Mouse (Mus musculus) C2C12 (cell line): ENCODE results near the gene Tollip.

Source experiments
- CEBPB ChIP-seq: IDR thresholded peaks from one replicate; pipeline ENCODE4 v1.6.1; 2011; ENCODE audit warnings: low read depth, mild to moderate bottlenecking, control low read depth, moderate library complexity
- CTCF ChIP-seq: IDR thresholded peaks from one replicate; pipeline ENCODE4 v1.5.1; 2011; ENCODE audit not compliant: control insufficient read depth, insufficient read depth, insufficient read length

DNA sequence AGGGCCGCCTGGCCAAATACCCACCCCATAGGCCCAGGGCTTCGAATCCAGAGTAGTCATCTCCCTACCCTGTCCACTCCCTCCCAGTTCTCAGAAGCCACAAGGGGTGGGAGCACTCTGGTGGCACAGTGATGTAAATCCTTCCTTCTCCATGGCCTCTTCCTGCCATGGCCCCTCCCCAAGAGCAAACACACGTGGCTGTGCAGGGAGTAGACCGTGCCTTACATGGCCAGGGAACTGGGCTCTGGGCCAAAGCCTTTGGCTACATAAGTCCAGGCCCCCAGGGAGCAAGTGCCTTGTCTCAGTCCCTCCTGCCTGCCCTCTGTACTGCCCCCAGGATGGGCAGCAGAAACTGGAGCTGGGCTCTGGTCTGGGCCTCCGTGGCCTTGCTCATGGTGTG, 79.5 kb downstream of the Tollip start, which contains the start of gene Muc5b:
- TF ChIP-seq CTCF: no peak
- no peak for TF ChIP-seq CEBPB
